Mouse (Mus musculus) right cerebral cortex, postnatal 4 days (tissue): Measurements from ENCODE around the gene Id2.

Source experiments
- DNase-seq: peaks from one replicate; pipeline ENCODE4 v3.0.0-alpha.2; 2022

Gene Id2

GRCm38 (mm10) chr12:25097052-25097209 is at the start of gene Id2:
Gene Id2 (minus strand): TSS chr12:25097140.
- DNase-seq, result no peak

GRCm38 (mm10) chr12:25145344-25145698 is 48.4 kb upstream of the Id2 start:
- no peak for DNase-seq

- no peak for DNase-seq
Measured at GRCm38 (mm10) chr12:25144591-25145343, 47.8 kb upstream of the Id2 start.

- DNase-seq, result no peak
Measured at GRCm38 (mm10) chr12:25143492-25143891, 46.6 kb upstream of the Id2 start.

GRCm38 (mm10) chr12:25142251-25142650 is 45.3 kb upstream of the Id2 start:
- no peak for DNase-seq

- DNase-seq, result no peak
Measured at GRCm38 (mm10) chr12:25141311-25141710, 44.4 kb upstream of the Id2 start.

GRCm38 (mm10) chr12:25140115-25140514 is 43.2 kb upstream of the Id2 start:
- DNase-seq, result no peak

GRCm38 (mm10) chr12:25138616-25139015 is 41.7 kb upstream of the Id2 start:
- DNase-seq, result no peak

- DNase-seq, result no peak
Measured at GRCm38 (mm10) chr12:25132046-25132445, 35.1 kb upstream of the Id2 start.

- DNase-seq, result no peak
Measured at GRCm38 (mm10) chr12:25127629-25128028, 30.7 kb upstream of the Id2 start.

GRCm38 (mm10) chr12:25126228-25126627 is 29.3 kb upstream of the Id2 start:
- DNase-seq, result no peak

GRCm38 (mm10) chr12:25125239-25125776 is 28.4 kb upstream of the Id2 start:
- DNase-seq, result no peak

- DNase-seq, result no peak
Measured at GRCm38 (mm10) chr12:25124431-25125238, 27.7 kb upstream of the Id2 start.

- no peak for DNase-seq
Measured at GRCm38 (mm10) chr12:25120753-25121152, 23.8 kb upstream of the Id2 start.

- DNase-seq, result no peak
Measured at GRCm38 (mm10) chr12:25119278-25119677, 22.3 kb upstream of the Id2 start.

- no peak for DNase-seq
Measured at GRCm38 (mm10) chr12:25117856-25118511, 21.0 kb upstream of the Id2 start.

- no peak for DNase-seq
Measured at GRCm38 (mm10) chr12:25116126-25116525, 19.2 kb upstream of the Id2 start.

- DNase-seq, result no peak
Measured at GRCm38 (mm10) chr12:25114426-25114825, 17.5 kb upstream of the Id2 start.

- no peak for DNase-seq
Measured at GRCm38 (mm10) chr12:25113357-25113756, 16.4 kb upstream of the Id2 start.

- DNase-seq, result no peak
Measured at GRCm38 (mm10) chr12:25112806-25113205, 15.9 kb upstream of the Id2 start.

GRCm38 (mm10) chr12:25110682-25111078 is 13.7 kb upstream of the Id2 start:
- no peak for DNase-seq

GRCm38 (mm10) chr12:25109971-25110681 is 13.2 kb upstream of the Id2 start:
- no peak for DNase-seq

- DNase-seq, result no peak
Measured at GRCm38 (mm10) chr12:25108865-25109264, 11.9 kb upstream of the Id2 start.
